Mouse (Mus musculus) kidney, postnatal 0 days (tissue): Measurements from ENCODE around the gene Lrr1. TPM values are rescaled to one million over a fixed set of nuclear protein-coding genes. Genes with fewer than 3 reads are reported as not detected.

Experiments
- ATAC-seq: fragments of 200-750 bp; cut with Nextera tagmentation; replicated peaks from 2 replicates; pipeline ENCODE4 v1.8.0; 2017; ENCODE audit warnings: low read depth, moderate number of reproducible peaks, moderate TSS enrichment, moderate library complexity; ENCODE audit not compliant: low FRiP score
- DNase-seq: peaks from one replicate; pipeline ENCODE4 v3.0.0-alpha.2; 2016; ENCODE audit warnings: low spot score
- H3K27ac ChIP-seq: fragments of 300-500 bp; sonication (generic); 2 replicates; pipeline ENCODE4 v1.5.1; 2014; ENCODE audit warnings: mild to moderate bottlenecking
- H3K27me3 ChIP-seq: fragments of 300-500 bp; sonication (generic); 2 replicates; pipeline ENCODE4 v1.6.1; 2014; ENCODE audit warnings: low read length, mixed read lengths; ENCODE audit not compliant: insufficient read depth
- H3K36me3 ChIP-seq: fragments of 300-500 bp; sonication (generic); 2 replicates; pipeline ENCODE4 v1.6.1; 2014; ENCODE audit warnings: low read length, mixed read lengths; ENCODE audit not compliant: insufficient read depth
- H3K4me1 ChIP-seq: fragments of 300-500 bp; sonication (generic); replicated peaks from 2 replicates; pipeline ENCODE4 v1.6.1; 2014; ENCODE audit warnings: antibody characterized with exemption, low read length, mixed read lengths; ENCODE audit not compliant: insufficient read depth
- H3K4me2 ChIP-seq: fragments of 300-500 bp; sonication (generic); 2 replicates; pipeline ENCODE4 v1.6.1; 2014; ENCODE audit warnings: mild to moderate bottlenecking, low read length, moderate library complexity, mixed read lengths
- H3K4me3 ChIP-seq: fragments of 300-500 bp; sonication (generic); replicated peaks from 2 replicates; pipeline ENCODE4 v1.5.1; 2014; ENCODE audit warnings: low read depth, low read length
- H3K9ac ChIP-seq: fragments of 300-500 bp; sonication (generic); 2 replicates; pipeline ENCODE4 v1.6.1; 2014; ENCODE audit warnings: low read depth, low read length
- H3K9me3 ChIP-seq: fragments of 300-500 bp; sonication (generic); replicated peaks from 2 replicates; pipeline ENCODE4 v1.6.1; 2016; ENCODE audit warnings: low read length, inconsistent platforms, mixed read lengths
- CTCF ChIP-seq: IDR thresholded peaks from 2 replicates; pipeline ENCODE4 v1.5.1; 2016; ENCODE audit warnings: antibody characterized with exemption, low read depth, mild to moderate bottlenecking, moderate library complexity
- WGBS: fragments of 180-500 bp; shearing (Covaris S2); extraction: QIAGEN DNeasy Blood & Tissue Kit; methylation state at CpG from one replicate; pipeline ENCODE4 v1.1.7; 2014; 5-methylcytosine and 5-hydroxymethylcytosine counted together
- polyA plus RNA-seq: library from polyadenylated mRNA; unstranded; fragments of >200 nt; fragmentation: Nextera tagmentation; extraction: Ambion mirVana; gene quantifications from 2 replicates; pipeline ENCODE4 v1.2.1, GENCODE M21; 2015

Lrr1 gene
- polyA plus RNA-seq, 1 experiment from 2014 or later: 10.7 TPM

DNA sequence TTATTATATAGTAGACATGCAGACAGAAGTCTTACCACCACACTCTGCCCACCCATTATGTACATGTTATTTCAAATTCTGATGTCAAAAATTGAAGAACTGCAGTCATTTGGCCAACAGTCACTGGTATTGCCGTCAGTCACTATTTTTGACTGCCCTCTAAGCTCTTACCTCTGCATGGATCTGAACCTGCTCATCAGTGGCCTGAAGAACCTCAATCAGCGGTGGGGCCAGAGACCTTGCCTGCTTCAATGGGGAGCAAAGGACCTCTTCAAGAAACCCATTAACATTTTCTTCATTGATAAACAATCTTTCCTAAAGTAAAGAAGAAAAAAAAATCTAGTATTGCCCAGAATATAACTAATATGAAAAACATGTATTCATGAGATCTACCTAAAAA is 24.0 kb downstream of the Lrr1 start:
- no peaks in the 10 kb centered on the region for H3K4me1 ChIP-seq
- H3K9ac ChIP-seq: no peak overlapping the region
- ATAC-seq: no peak
- H3K36me3 ChIP-seq: 0 out of 2 replicates have a peak, but pooled peaks cover 8% of the 10 kb centered on the region
- H3K4me3 ChIP-seq: no peak overlapping the region
- H3K27ac ChIP-seq: no peak overlapping the region
- no peaks in the 10 kb centered on the region for H3K9me3 ChIP-seq
- WGBS: 91% methylated on average over 2 of the region's 2 CpGs
- no peak for DNase-seq
- no peak for TF ChIP-seq CTCF
- H3K4me2 ChIP-seq: no peak overlapping the region
- no peaks in the 10 kb centered on the region for H3K27me3 ChIP-seq

DNA sequence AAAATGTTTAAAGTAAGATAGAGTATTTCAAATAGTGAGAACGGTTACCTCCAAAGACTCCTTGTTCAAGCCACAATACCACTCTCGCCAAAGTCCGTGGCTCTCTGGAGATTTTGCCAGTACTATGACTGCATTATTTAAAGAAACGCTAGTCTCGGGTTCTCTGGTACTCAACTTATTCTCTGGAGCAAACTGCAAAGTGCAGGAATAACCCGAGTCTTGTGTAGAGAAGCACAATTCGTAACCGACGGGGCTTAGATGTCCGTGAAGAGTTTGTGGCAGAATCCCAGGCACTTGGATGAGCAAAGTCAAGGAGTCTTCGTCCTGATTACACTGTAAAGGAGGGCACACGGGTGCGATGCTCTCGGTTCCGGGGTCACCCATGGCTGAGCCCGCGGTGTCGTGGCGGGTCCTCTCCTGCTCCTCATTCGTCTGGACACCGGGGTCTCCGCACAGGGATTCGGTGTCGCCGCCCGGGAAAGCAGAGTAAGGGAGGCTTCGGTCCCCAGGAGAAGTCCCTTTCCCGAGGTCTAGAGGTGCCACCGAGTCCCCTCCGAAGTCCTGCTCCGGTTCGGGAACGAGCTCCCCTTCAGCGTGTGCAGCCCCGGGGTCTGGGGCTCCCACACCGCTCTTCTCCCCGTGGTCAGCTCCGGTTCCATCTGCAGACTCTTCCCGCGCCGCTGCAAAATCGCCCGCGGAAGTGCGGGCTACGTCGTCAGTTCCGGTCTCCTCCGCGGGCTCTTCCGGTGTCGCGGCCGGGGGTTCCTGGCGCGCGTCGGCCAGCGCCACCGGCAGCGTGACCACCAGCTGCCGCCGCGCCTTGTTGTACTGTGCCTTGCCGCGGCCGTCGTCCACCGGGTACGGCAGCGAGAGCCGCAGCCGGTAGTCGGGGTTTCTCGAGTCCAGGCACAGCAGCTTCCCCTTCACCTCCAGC is 28.1 kb downstream of the Lrr1 start, which contains the start of gene Gm49383:
Gm49383 (minus strand) TSS at position 661 of the 934 bp plus-strand sequence.
- no peaks in the 10 kb centered on the region for H3K27me3 ChIP-seq
- no peaks in the 10 kb centered on the region for H3K9me3 ChIP-seq
- peak; percentile 89 for DNase-seq
- ATAC-seq: peak; percentile 68
- peak within 1 kb of the TSS; percentile 83 for H3K9ac ChIP-seq
- peak within 1 kb of the TSS; percentile 71 for H3K4me2 ChIP-seq
- WGBS: under 1% methylated on average over 75 of the region's 75 CpGs
- peaks cover 8% of the 10 kb centered on the region for H3K4me1 ChIP-seq
- peak within 1 kb of the TSS; percentile 91 for H3K27ac ChIP-seq
- H3K4me3 ChIP-seq: peak within 1 kb of the TSS; percentile 92
- no peak for TF ChIP-seq CTCF
- 0 out of 2 replicates have a peak, but pooled peaks cover 3% of the 10 kb centered on the region for H3K36me3 ChIP-seq

DNA sequence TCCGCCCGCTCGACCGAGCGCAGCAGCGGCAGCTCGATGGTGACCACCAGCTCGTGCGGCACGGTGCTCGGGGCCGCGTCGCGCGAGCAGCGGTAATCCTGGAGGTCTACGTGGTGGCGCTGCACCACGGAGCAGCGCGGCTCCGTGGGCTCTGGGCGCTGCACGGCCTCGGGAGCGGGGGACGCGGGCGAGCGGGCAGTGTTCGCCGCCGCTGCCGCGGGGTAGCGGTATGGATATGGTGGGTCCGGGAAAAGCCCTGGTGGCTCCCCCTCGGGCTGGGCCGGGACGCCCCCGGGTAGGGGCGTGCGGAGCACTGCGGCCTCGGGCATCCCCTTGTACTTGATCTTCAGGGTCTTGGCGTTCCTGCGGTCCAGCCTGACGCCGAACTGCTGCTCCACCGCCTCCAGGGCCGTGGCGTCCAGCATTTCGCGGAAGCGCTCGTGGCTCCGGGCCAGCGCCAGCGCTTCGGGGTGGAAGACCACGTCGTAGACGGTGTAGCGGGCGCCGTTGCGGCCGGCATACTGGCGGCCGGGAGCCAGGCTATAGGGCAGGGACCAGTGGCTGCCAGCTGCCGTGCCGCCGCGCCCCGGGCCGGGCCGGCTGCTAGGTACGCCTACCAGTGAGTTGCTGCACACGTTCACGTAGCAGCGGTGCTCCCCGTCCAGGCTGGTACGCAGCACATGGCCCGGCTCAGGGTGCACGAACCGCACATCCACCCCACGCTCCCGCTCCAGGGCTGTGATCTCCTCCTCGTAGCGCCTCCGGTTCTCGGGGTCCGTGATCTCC is 29.0 kb downstream of the Lrr1 start:
- peak; percentile 36 for DNase-seq
- Histone ChIP-seq H3K9ac (peak overlapping the region; percentile 83), H3K27me3 (no peaks in the 10 kb centered on the region), H3K27ac (peak overlapping the region; percentile 91), H3K9me3 (no peaks in the 10 kb centered on the region), H3K4me2 (peak overlapping the region; percentile 71), H3K36me3 (peaks cover 9% of the 10 kb centered on the region; the same call in 1 of the 2 replicates), H3K4me1 (peaks cover 8% of the 10 kb centered on the region), H3K4me3 (peak overlapping the region; percentile 92)
- under 1% methylated on average over 91 of the region's 94 CpGs for WGBS
- no peak for TF ChIP-seq CTCF
- peak; percentile 65 for ATAC-seq

DNA sequence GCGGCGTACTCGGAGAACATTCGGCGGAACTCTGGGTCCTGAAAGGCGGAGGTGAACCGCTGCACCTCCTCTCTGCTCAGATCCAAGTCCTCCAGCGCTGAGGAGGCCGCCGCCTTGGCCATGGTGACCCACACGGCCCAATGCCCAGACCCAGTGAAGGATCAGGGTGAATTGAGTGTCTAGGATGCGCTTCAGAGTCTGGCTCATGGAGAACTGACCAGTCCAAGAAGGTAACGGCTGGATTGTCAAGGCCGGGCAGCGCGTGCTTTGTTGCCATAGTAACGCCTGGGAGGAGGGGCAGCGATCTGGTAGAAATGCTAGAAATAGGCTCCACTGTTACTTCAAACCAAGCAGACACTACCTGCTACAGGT is 29.5 kb downstream of the Lrr1 start, which contains the start of gene Dnaaf2:
Dnaaf2 (minus strand) TSS at position 266 of the 372 bp plus-strand sequence.
- peak within 1 kb of the TSS; percentile 91 for H3K27ac ChIP-seq
- H3K4me1 ChIP-seq: peaks cover 8% of the 10 kb centered on the region
- peak within 1 kb of the TSS; percentile 71 for H3K4me2 ChIP-seq
- no peaks in the 10 kb centered on the region for H3K9me3 ChIP-seq
- ATAC-seq (peak; percentile 62), DNase-seq (peak; percentile 87)
- no peaks in the 10 kb centered on the region for H3K27me3 ChIP-seq
- TF ChIP-seq CTCF: no peak
- 0% methylated on average over 18 of the region's 18 CpGs for WGBS
- peak within 1 kb of the TSS; percentile 83 for H3K9ac ChIP-seq
- peaks cover 10% of the 10 kb centered on the region; the same call in 1 of the 2 replicates for H3K36me3 ChIP-seq
- peak within 1 kb of the TSS; percentile 92 for H3K4me3 ChIP-seq

DNA sequence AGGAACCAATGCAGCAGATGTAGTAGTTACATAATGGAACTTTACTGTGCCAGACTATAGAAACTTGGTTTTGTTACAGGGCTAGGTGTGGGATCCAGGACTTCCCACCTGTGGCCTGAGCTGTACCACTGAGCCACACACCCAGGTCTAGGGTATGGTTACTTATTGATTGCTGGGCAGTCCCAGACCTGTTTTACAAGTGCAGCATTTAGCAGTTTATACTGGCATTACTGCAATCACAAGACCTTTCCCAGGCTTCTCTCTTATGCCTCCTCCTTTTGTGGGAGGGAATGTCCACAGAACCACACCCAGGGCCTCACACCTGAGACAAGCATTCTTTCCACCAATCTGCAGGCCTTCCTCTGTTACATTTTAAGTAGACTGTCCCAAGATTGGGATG is 30.4 kb downstream of the Lrr1 start:
- no peak for DNase-seq
- no peak for TF ChIP-seq CTCF
- H3K4me2 ChIP-seq: no peak overlapping the region
- H3K4me1 ChIP-seq: peaks cover 8% of the 10 kb centered on the region
- H3K27me3 ChIP-seq: no peaks in the 10 kb centered on the region
- no peak overlapping the region for H3K27ac ChIP-seq
- no peak overlapping the region for H3K4me3 ChIP-seq
- H3K9me3 ChIP-seq: no peaks in the 10 kb centered on the region
- H3K9ac ChIP-seq: no peak overlapping the region
- ATAC-seq: no peak
- peaks cover 10% of the 10 kb centered on the region; the same call in 1 of the 2 replicates for H3K36me3 ChIP-seq
